Mouse (Mus musculus): ENCODE measurements around the gene Kank1.
A peak's percentile ranks its signal among the peaks of the same experiment; 100 is the strongest.
"Not testable (repeated sequence)": the region's sequence is repeated elsewhere in the genome, so short reads cannot be mapped to it uniquely, and the experiment has no call there.

The Kank1 gene

GRCm38 (mm10) chr19:25438246-25438645 lies 201.5 kb downstream of the Kank1 start:
- DNase-seq (ENCODE audit: low spot score), result no peak

GRCm38 (mm10) chr19:25439807-25440206 lies 203.0 kb downstream of the Kank1 start:
- DNase-seq (ENCODE audit: low spot score), result no peak

- no peak for DNase-seq (ENCODE audit: low spot score)
Observed at GRCm38 (mm10) chr19:25440736-25441135, 204.0 kb downstream of the Kank1 start.

- peak; percentile 49 for DNase-seq (ENCODE audit: low spot score)
Observed at GRCm38 (mm10) chr19:25445054-25445453, 208.3 kb downstream of the Kank1 start.

- DNase-seq (ENCODE audit: low spot score), result no peak
Observed at GRCm38 (mm10) chr19:25445842-25446241, 209.1 kb downstream of the Kank1 start.

- DNase-seq (ENCODE audit: low spot score), result no peak
Observed at GRCm38 (mm10) chr19:25446683-25447082, 209.9 kb downstream of the Kank1 start.

- no peak for DNase-seq (ENCODE audit: low spot score)
Observed at GRCm38 (mm10) chr19:25447373-25447772, 210.6 kb downstream of the Kank1 start.

- DNase-seq (ENCODE audit: low spot score), result peak; percentile 18
Observed at GRCm38 (mm10) chr19:25450869-25451629, 214.3 kb downstream of the Kank1 start.

- no peak for DNase-seq (ENCODE audit: low spot score)
Observed at GRCm38 (mm10) chr19:25453146-25453545, 216.4 kb downstream of the Kank1 start.

GRCm38 (mm10) chr19:25460760-25461159 lies 224.0 kb downstream of the Kank1 start:
- no peak for DNase-seq (ENCODE audit: low spot score)

- DNase-seq (ENCODE audit: low spot score), result no peak
Observed at GRCm38 (mm10) chr19:25461553-25462320, 225.0 kb downstream of the Kank1 start.

GRCm38 (mm10) chr19:25475806-25476205 lies 239.0 kb downstream of the Kank1 start:
- DNase-seq (ENCODE audit: low spot score), result not testable (repeated sequence)

- no peak for DNase-seq (ENCODE audit: low spot score)
Observed at GRCm38 (mm10) chr19:25479152-25479669, 242.4 kb downstream of the Kank1 start.

- no peak for DNase-seq (ENCODE audit: low spot score)
Observed at GRCm38 (mm10) chr19:25480820-25481219, 244.0 kb downstream of the Kank1 start.

All from left cerebral cortex, adult 11 months (tissue).